Mouse (Mus musculus) liver, embryonic 14.5 days (tissue): Measurements from ENCODE around the gene Glrx5. TPM values are rescaled to one million over a fixed set of nuclear protein-coding genes. Genes with fewer than 3 reads are reported as not detected.

Source experiments
- ATAC-seq: fragments of 200-750 bp; cut with Nextera tagmentation; 2 replicates; pipeline ENCODE4 v1.8.0; 2017; ENCODE audit warnings: moderate number of reproducible peaks, mild to moderate bottlenecking, moderate library complexity; ENCODE audit not compliant: insufficient read depth
- DNase-seq, 3 experiments: peaks; one replicate each; pipeline ENCODE4 v3.0.0-alpha.2; 2012 to 2013; ENCODE audit warnings: low read depth in 3 of 3, low spot score in 3 of 3
- H3K27ac ChIP-seq: fragments of 300-500 bp; sonication (generic); 2 replicates; pipeline ENCODE4 v1.5.1; 2014; ENCODE audit warnings: moderate library complexity, mild to moderate bottlenecking, control low read depth, inconsistent platforms
- H3K27me3 ChIP-seq: fragments of 300-500 bp; sonication (generic); 2 replicates; pipeline ENCODE4 v1.6.1; 2014; ENCODE audit warnings: mild to moderate bottlenecking, low read length, moderate library complexity; ENCODE audit not compliant: control insufficient read depth, insufficient read depth
- H3K36me3 ChIP-seq: fragments of 300-500 bp; sonication (generic); replicated peaks from 2 replicates; pipeline ENCODE4 v1.6.1; 2014; ENCODE audit warnings: low read depth; ENCODE audit not compliant: control insufficient read depth, insufficient read depth
- H3K4me1 ChIP-seq, 2 experiments: fragments of 200-500 bp in 1 of 2; fragments of 300-500 bp in 1 of 2; sonication (generic) in 1 of 2; replicated peaks; 2 replicates each; pipeline ENCODE4 v1.6.1; 2012 to 2014; ENCODE audit warnings: antibody characterized with exemption in 1 of 2, inconsistent platforms in 1 of 2, low read length in 1 of 2; ENCODE audit not compliant: control insufficient read depth in 2 of 2, insufficient read depth in 2 of 2
- H3K4me2 ChIP-seq: fragments of 300-500 bp; sonication (generic); 2 replicates; pipeline ENCODE4 v1.6.1; 2014; ENCODE audit warnings: low read depth, mild to moderate bottlenecking, control low read depth, moderate library complexity
- H3K4me3 ChIP-seq, 2 experiments: fragments of 200-500 bp in 1 of 2; fragments of 300-500 bp in 1 of 2; sonication (generic) in 1 of 2; 2 replicates each; pipeline ENCODE4 v1.5.1; 2012 to 2014; ENCODE audit warnings: low read depth in 2 of 2, low read length in 2 of 2, mild to moderate bottlenecking in 2 of 2, control low read depth in 1 of 2, inconsistent platforms in 1 of 2, moderate library complexity in 1 of 2; ENCODE audit not compliant: insufficient read depth in 1 of 2
- H3K9ac ChIP-seq: fragments of 300-500 bp; sonication (generic); replicated peaks from 2 replicates; pipeline ENCODE4 v1.6.1; 2014; ENCODE audit warnings: mild to moderate bottlenecking, control low read depth, moderate library complexity
- H3K9me3 ChIP-seq: fragments of 300-500 bp; sonication (generic); 2 replicates; pipeline ENCODE4 v1.6.1; 2016; ENCODE audit warnings: low read length, mixed read lengths; ENCODE audit not compliant: control insufficient read depth
- CTCF ChIP-seq: IDR thresholded peaks from 2 replicates; pipeline ENCODE4 v1.5.1; 2016; ENCODE audit warnings: antibody characterized with exemption, low read depth, control low read depth
- EP300 ChIP-seq: IDR thresholded peaks from 2 replicates; pipeline ENCODE4 v1.6.1; 2016; ENCODE audit warnings: antibody characterized with exemption, low read depth
- WGBS: fragments of 180-500 bp; shearing (Covaris S2); extraction: QIAGEN DNeasy Blood & Tissue Kit; methylation state at CpG from one replicate; pipeline ENCODE4 v1.1.7; 2014; ENCODE audit not compliant: insufficient replicate concordance; 5-methylcytosine and 5-hydroxymethylcytosine counted together
- polyA plus RNA-seq, 2 experiments: library from polyadenylated mRNA; depleted of rRNA in 1 of 2; stranded (reverse) in 1 of 2; unstranded in 1 of 2; fragments of >200 nt; fragmentation: Nextera tagmentation in 1 of 2; extraction: Ambion mirVana in 1 of 2; gene quantifications; 2 replicates each; pipeline versions ENCODE4 v1.2.1 to v1.2.3; 2012 to 2014

Gene Glrx5
- polyA plus RNA-seq, 2 experiments: 238 to 622 TPM

DNA sequence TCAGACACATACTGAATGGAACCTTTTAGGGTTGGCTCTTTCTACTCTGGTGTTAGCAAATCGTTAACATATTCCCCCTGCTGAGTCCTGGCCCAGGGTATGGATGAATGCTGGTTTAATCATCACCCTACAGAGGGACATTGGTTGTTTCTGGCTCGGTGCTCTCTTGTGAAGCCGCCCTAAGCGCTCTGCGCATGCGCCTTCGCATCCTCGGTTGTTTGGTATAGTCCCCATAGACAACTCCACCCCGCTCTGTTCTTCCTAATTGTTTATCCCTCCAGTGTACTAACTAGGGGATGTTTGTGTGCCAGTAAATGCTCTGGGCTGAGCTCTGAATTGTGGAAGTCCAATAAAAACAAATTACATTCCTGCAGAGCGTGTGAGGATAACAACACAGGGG is 15.8 kb upstream of the Glrx5 start:
- Histone ChIP-seq H3K27me3 (no peaks in the 10 kb centered on the region), H3K9me3 (no peaks in the 10 kb centered on the region), H3K27ac (peak overlapping the region; percentile 81), H3K36me3 (no peaks in the 10 kb centered on the region), H3K4me1 (peaks cover 58 to 74% of the 10 kb centered on the region in 2 experiments), H3K9ac (peak overlapping the region; percentile 34; the same call in 1 of the 2 replicates), H3K4me2 (peak overlapping the region; percentile 26; the same call in 1 of the 2 replicates), H3K4me3 (no peak overlapping the region)
- DNase-seq (no peak), ATAC-seq (no peak)
- TF ChIP-seq CTCF: no peak
- TF ChIP-seq EP300: no peak
- 78% methylated on average over 10 of the region's 10 CpGs for WGBS

DNA sequence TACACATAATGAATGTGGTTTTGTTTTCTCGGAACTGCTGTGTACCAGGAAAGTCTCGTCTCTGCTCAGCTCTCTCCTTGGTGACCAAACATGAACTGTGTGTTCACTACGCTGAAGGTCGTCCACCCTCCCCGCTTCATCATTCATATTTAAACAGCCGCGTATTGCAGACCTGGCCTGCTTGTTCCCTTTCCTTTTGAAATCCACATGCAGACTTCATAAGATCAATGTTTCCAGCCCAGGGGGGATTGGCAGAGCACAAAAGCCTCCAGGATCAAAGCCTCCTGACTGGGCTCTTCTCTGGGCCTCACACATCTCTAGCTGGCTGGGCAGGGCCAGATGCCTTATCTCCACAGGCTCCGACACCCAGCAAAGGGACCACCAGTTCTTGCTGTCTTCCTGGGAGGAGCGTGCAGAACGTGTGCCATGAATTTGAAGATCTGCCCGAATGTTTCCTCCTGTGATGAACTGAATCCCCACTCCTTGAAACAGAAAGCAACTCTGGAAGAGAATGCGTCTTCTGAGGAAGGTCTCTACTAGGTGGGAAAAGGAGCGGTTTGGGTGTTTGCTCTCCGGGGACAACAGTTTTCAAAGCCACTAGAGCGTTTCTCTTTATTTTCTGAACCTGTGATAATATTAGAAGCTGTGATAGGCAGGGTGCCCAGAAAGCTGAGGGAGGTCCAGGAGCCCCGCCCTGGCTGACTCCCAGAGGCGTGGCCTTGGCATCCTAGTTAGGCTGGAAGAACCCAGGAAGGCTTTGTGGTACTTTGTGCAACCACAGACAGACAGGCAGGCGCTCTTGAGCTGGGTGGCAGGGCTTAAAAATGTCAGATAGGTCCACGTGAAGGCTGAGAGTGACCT is 12.9 kb upstream of the Glrx5 start:
- Histone ChIP-seq H3K4me3 (peak overlapping the region; percentile 48 to 50), H3K4me1 (peaks cover 51 to 64% of the 10 kb centered on the region in 2 experiments)
- DNase-seq: peak in 2 of 3 experiments; percentile 73 to 85

GRCm38 (mm10) chr12:105021441-105022069 is 10.9 kb upstream of the Glrx5 start:
- H3K27ac ChIP-seq: peak overlapping the region; percentile 56
- peaks cover 6% of the 10 kb centered on the region for H3K9me3 ChIP-seq
- TF ChIP-seq CTCF (no peak), EP300 (no peak)
- peaks cover 48 to 66% of the 10 kb centered on the region in 2 experiments for H3K4me1 ChIP-seq
- DNase-seq: no peak
- peaks cover 4% of the 10 kb centered on the region; the same call in 1 of the 2 replicates for H3K36me3 ChIP-seq
- H3K4me3 ChIP-seq: no peak overlapping the region
- peak overlapping the region; percentile 46 for H3K4me2 ChIP-seq
- ATAC-seq: no peak
- H3K9ac ChIP-seq: peak overlapping the region; percentile 43
- WGBS: 53% methylated on average over 8 of the region's 8 CpGs
- H3K27me3 ChIP-seq: no peaks in the 10 kb centered on the region

More for the DNA sequence above, 12.9 kb upstream of the Glrx5 start:
- Histone ChIP-seq H3K36me3 (peaks cover 4% of the 10 kb centered on the region; the same call in 1 of the 2 replicates), H3K9ac (peak overlapping the region; percentile 67), H3K4me2 (peak overlapping the region; percentile 76), H3K27ac (peak overlapping the region; percentile 92), H3K9me3 (peaks cover 6% of the 10 kb centered on the region), H3K27me3 (no peaks in the 10 kb centered on the region)
- peak; percentile 90 for ATAC-seq
- 12% methylated on average over 19 of the region's 19 CpGs for WGBS
- TF ChIP-seq EP300: peak; percentile 75
- TF ChIP-seq CTCF: peak; percentile 62

DNA sequence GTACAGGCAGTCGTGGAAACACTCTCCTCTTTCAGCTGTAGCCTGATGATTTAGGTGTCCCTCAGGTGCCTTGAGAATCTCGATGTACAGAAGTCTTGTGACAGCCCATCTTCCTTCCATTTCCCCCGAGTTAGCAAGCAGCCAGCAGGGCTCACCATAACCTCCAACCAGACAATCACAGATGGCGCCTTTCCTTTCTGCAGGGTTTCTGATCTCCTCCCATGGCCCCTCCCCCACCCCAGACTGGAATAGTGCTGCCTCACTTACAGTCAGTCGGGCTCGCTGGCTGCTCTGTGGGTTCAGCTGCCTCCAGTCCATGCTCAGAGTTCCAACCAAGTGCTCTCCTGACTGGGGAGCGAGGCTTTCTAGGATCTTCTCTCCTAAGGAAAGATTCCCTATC is 10.3 kb upstream of the Glrx5 start:
- Histone ChIP-seq H3K9ac (peak overlapping the region; percentile 43; the same call in 1 of the 2 replicates), H3K4me2 (peak overlapping the region; percentile 46), H3K4me3 (no peak overlapping the region), H3K27ac (peak overlapping the region; percentile 56), H3K9me3 (peaks cover 6% of the 10 kb centered on the region), H3K27me3 (no peaks in the 10 kb centered on the region), H3K36me3 (peaks cover 4% of the 10 kb centered on the region; the same call in 1 of the 2 replicates), H3K4me1 (peaks cover 45 to 60% of the 10 kb centered on the region in 2 experiments)
- TF ChIP-seq CTCF (no peak), EP300 (no peak)
- no peak for DNase-seq
- WGBS: 14% methylated on average over 7 of the region's 7 CpGs
- ATAC-seq: no peak

GRCm38 (mm10) chr12:105022776-105023175 is 9.7 kb upstream of the Glrx5 start:
- TF ChIP-seq CTCF (no peak), EP300 (no peak)
- H3K4me2 ChIP-seq: no peak overlapping the region
- H3K27ac ChIP-seq: no peak overlapping the region
- DNase-seq (no peak), ATAC-seq (no peak)
- peaks cover 4% of the 10 kb centered on the region; the same call in 1 of the 2 replicates for H3K36me3 ChIP-seq
- H3K4me1 ChIP-seq: peaks cover 44 to 60% of the 10 kb centered on the region in 2 experiments
- peaks cover 6% of the 10 kb centered on the region for H3K9me3 ChIP-seq
- 89% methylated on average over 9 of the region's 9 CpGs for WGBS
- no peak overlapping the region for H3K9ac ChIP-seq
- no peak overlapping the region for H3K4me3 ChIP-seq
- H3K27me3 ChIP-seq: no peaks in the 10 kb centered on the region
